Comparison of ENCODE assay signal across 11 mouse cellular contexts in the genomic region with DNA sequence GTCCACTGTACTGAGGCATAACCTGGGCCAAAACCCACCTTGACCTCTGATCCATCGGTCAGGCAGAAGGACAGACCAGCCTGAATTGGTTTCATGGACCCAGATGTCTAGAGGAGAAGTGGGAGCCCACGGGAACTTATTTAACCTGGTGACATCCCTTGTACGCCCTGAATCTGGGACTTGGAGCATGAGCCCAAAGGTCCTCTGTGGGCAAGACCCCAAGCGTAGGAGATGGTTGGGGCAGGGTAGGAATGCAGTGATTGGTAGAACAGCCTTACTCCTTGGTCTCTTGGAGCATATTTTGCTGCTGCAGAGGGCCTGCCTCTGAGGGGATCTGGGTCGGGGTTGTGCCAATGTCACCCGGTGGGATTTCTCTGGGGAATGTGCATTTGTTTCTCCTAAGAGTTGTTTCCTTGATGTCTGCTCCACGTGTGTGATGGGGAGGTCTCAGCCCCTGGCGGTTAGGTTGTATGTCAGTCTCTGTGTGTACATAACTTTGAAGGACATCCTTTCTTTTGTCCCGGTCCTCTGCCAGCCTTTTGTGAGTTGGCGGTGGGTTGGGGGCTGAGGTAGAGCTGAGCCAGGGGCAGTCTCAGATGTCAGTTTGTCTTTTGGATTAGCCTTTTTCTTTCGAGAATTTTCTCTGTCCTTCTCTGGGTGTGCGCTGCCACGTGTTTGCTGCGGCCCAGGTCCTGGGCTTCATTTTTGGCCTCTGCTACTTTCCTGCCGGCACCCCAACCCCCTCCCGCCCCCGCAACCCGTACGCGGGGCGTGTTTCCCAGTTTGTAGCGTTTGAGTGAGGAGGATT. TPM values are rescaled to one million over a fixed set of nuclear protein-coding genes. Genes with fewer than 3 reads are reported as not detected.
DNase-seq lines count a peak whose midpoint lies in the region; ATAC-seq and TF ChIP-seq lines count a peak whose summit lies in the region.
"Had no signal": no experiment of that assay in that cellular context is flagged by ENCODE, and none has a peak within 500 bp of the region (broad histone marks: within the 10 kb centered on the region; RNA-seq: fewer than 3 reads in every experiment).

No protein-coding gene starts in this region.

- peak overlapping the region; percentile 81 for H3K4me2 ChIP-seq in heart, embryonic 12.5 days
- H3K4me2 ChIP-seq in forebrain, postnatal 0 days (ENCODE audit: low read depth), result no peak overlapping the region
- H3K4me2 ChIP-seq in liver, postnatal 0 days (ENCODE audit: low read depth, low read length), result peak overlapping the region; percentile 59; the same call in 1 of the 2 replicates

- ATAC-seq in heart, embryonic 12.5 days (ENCODE audit: insufficient number of reproducible peaks, low FRiP score), result no peak
- ATAC-seq in forebrain, postnatal 0 days, result no peak
- no peak for ATAC-seq in liver, postnatal 0 days

- no peak for TF ChIP-seq CTCF in heart, adult 2 months (IDR thresholded peaks at IDR 0.05)
- TF ChIP-seq CTCF in E14TG2a.4 (conservative IDR thresholded peaks at IDR 0.05; ENCODE audit: low read length), result no peak
- no peak for TF ChIP-seq CTCF in forebrain, postnatal 0 days (IDR thresholded peaks at IDR 0.05; ENCODE audit: low read depth)
- no peak for TF ChIP-seq CTCF in liver, postnatal 0 days (IDR thresholded peaks at IDR 0.05; ENCODE audit: low read depth)

- H3K79me2 ChIP-seq in heart, adult 2 months (replicated peaks; ENCODE audit: control insufficient read depth, insufficient read depth, low read length), result no peaks in the 10 kb centered on the region

- H3K27me3 ChIP-seq in heart, embryonic 12.5 days (replicated peaks), result peaks cover 100% of the 10 kb centered on the region
- peaks cover 50% of the 10 kb centered on the region for H3K27me3 ChIP-seq in heart, adult 2 months (ENCODE audit: control insufficient read depth, insufficient read depth, low read length)
- H3K27me3 ChIP-seq in E14TG2a.4 (ENCODE audit: insufficient read depth, low read length), result peaks cover 98% of the 10 kb centered on the region
- H3K27me3 ChIP-seq in forebrain, postnatal 0 days (ENCODE audit: insufficient read depth, low read length), result peaks cover 99% of the 10 kb centered on the region
- peaks cover 100% of the 10 kb centered on the region for H3K27me3 ChIP-seq in liver, postnatal 0 days (ENCODE audit: insufficient read depth, low read length)

- peak overlapping the region; percentile 49 for H3K4me3 ChIP-seq in heart, embryonic 12.5 days
- H3K4me3 ChIP-seq in heart, adult 2 months, result no peak overlapping the region
- peak overlapping the region; percentile 39; the same call in 1 of the 2 replicates for H3K4me3 ChIP-seq in E14TG2a.4 (replicated peaks; ENCODE audit: low read length)
- 0 out of 2 replicates have a peak overlapping the region, but pooled peaks have one; percentile 17 for H3K4me3 ChIP-seq in forebrain, postnatal 0 days (ENCODE audit: low read depth, low read length)
- H3K4me3 ChIP-seq in liver, postnatal 0 days (ENCODE audit: low read depth, low read length), result no peak overlapping the region

- intact Hi-C loops in heart, adult 2 months (cut with DNase I), result no loop called here

- no peak for TF ChIP-seq EP300 in heart, adult 2 months (IDR thresholded peaks at IDR 0.05; ENCODE audit: insufficient read depth, low read depth, low read length)
- no peak for TF ChIP-seq EP300 in liver, postnatal 0 days (IDR thresholded peaks at IDR 0.05; ENCODE audit: low read depth)

- H3K9ac ChIP-seq in heart, embryonic 12.5 days, result no peak overlapping the region
- H3K9ac ChIP-seq in heart, adult 2 months (ENCODE audit: low read depth, low read length), result no peak overlapping the region
- H3K9ac ChIP-seq in forebrain, postnatal 0 days, result no peak overlapping the region
- no peak overlapping the region for H3K9ac ChIP-seq in liver, postnatal 0 days (replicated peaks)

- H3K4me1 ChIP-seq in heart, embryonic 12.5 days (replicated peaks), result peaks cover 28% of the 10 kb centered on the region
- H3K4me1 ChIP-seq in heart, adult 2 months (ENCODE audit: control insufficient read depth, insufficient read depth, low read length), result no peaks in the 10 kb centered on the region
- H3K4me1 ChIP-seq in E14TG2a.4 (replicated peaks; ENCODE audit: low read depth, low read length), result peaks cover 12% of the 10 kb centered on the region
- H3K4me1 ChIP-seq in forebrain, postnatal 0 days (ENCODE audit: insufficient read depth), result no peaks in the 10 kb centered on the region
- H3K4me1 ChIP-seq in liver, postnatal 0 days (ENCODE audit: insufficient read depth), result peaks cover 7% of the 10 kb centered on the region

- no peak overlapping the region for H3K27ac ChIP-seq in heart, embryonic 12.5 days (ENCODE audit: poor library complexity, severe bottlenecking)
- H3K27ac ChIP-seq in heart, adult 2 months, result no peak overlapping the region
- H3K27ac ChIP-seq in forebrain, postnatal 0 days (ENCODE audit: low read depth, low read length), result no peak overlapping the region
- no peak overlapping the region for H3K27ac ChIP-seq in liver, postnatal 0 days (ENCODE audit: low read depth)
- H3K27ac ChIP-seq: macrophage had no signal

- DNase-seq in heart, adult 2 months, result no peak
- no peak for DNase-seq in forebrain, postnatal 0 days
- DNase-seq in liver, postnatal 0 days, result no peak
- DNase-seq in left cerebral cortex, adult 11 months (ENCODE audit: low spot score), result no peak
- no peak for DNase-seq in adipocyte (ENCODE audit: low spot score)
- DNase-seq in right cerebral cortex, postnatal 10 days (ENCODE audit: low spot score in 2 of 2), result no peak
- DNase-seq: cerebellum, adult 9-10 months had no signal

- no peaks in the 10 kb centered on the region for H3K36me3 ChIP-seq in heart, embryonic 12.5 days
- no peaks in the 10 kb centered on the region for H3K36me3 ChIP-seq in heart, adult 2 months (ENCODE audit: control insufficient read depth, insufficient read depth, low read length)
- H3K36me3 ChIP-seq in E14TG2a.4 (ENCODE audit: insufficient read depth, low read length), result no peaks in the 10 kb centered on the region
- no peaks in the 10 kb centered on the region for H3K36me3 ChIP-seq in forebrain, postnatal 0 days (ENCODE audit: insufficient read depth)
- no peaks in the 10 kb centered on the region for H3K36me3 ChIP-seq in liver, postnatal 0 days (replicated peaks; ENCODE audit: insufficient read depth, low read length)

- TF ChIP-seq POLR2A in heart, adult 2 months (IDR thresholded peaks at IDR 0.05; ENCODE audit: insufficient read depth, low read depth, low read length), result no peak

- WGBS in heart, embryonic 12.5 days, result 4% methylated on average over 22 of the region's 22 CpGs
- WGBS in heart, adult 2 months, result 5% methylated on average over 22 of the region's 22 CpGs
- 3% methylated on average over 22 of the region's 22 CpGs for WGBS in forebrain, postnatal 0 days
- WGBS in liver, postnatal 0 days (ENCODE audit: insufficient replicate concordance), result 4% methylated on average over 22 of the region's 22 CpGs

- H3K9me3 ChIP-seq in heart, embryonic 12.5 days (replicated peaks), result peaks cover 7% of the 10 kb centered on the region; the same call in 1 of the 2 replicates
- H3K9me3 ChIP-seq in E14TG2a.4 (ENCODE audit: low read length), result no peaks in the 10 kb centered on the region; the same call in 1 of the 2 replicates
- no peaks in the 10 kb centered on the region for H3K9me3 ChIP-seq in forebrain, postnatal 0 days (ENCODE audit: low read length)
- H3K9me3 ChIP-seq in liver, postnatal 0 days (ENCODE audit: low read length), result peaks cover 8% of the 10 kb centered on the region

RNA-seq across cellular contexts. Expression of a gene that starts 2.1 kb away (rescaled TPM):
- not detected in 2 replicates for polyA plus RNA-seq in heart, embryonic 12.5 days (2016; fragmentation: Nextera tagmentation; extraction: Ambion mirVana)
- total RNA-seq in heart, adult 2 months (2021), result not detected
- not detected in 2 replicates for polyA plus RNA-seq in heart, adult 2 months (2012; rRNA removed)
- total RNA-seq in forebrain, postnatal 0 days (2014; rRNA removed), result 1.1 TPM in 1 of 2 replicates, not detected in the other
- not detected in 2 replicates for polyA plus RNA-seq in forebrain, postnatal 0 days (2015; fragmentation: Nextera tagmentation; extraction: Ambion mirVana)
- polyA plus RNA-seq in liver, postnatal 0 days (2015; fragmentation: Nextera tagmentation; extraction: Ambion mirVana), result not detected in 2 replicates
- total RNA-seq: adrenal gland, adult 2 months had no signal
- polyA plus RNA-seq: adrenal gland, adult 2 months; macrophage had no signal

Comparison
In these comparisons a context has a peak if more than half of its experiments do, and no peak if none do; other contexts are left out.
1. H3K4me3 ChIP-seq: peak in heart, embryonic 12.5 days (single experiment), E14TG2a.4 (single experiment) and forebrain, postnatal 0 days (single experiment); none in heart, adult 2 months (single experiment) and liver, postnatal 0 days (single experiment).